Mouse (Mus musculus): ENCODE data around the gene Ergic3. TPM values are rescaled to one million over a fixed set of nuclear protein-coding genes. Genes with fewer than 3 reads are reported as not detected.

Gene Ergic3
- 100 to 1,000 TPM; 271 to 274 TPM for total RNA-seq (2021)

DNA sequence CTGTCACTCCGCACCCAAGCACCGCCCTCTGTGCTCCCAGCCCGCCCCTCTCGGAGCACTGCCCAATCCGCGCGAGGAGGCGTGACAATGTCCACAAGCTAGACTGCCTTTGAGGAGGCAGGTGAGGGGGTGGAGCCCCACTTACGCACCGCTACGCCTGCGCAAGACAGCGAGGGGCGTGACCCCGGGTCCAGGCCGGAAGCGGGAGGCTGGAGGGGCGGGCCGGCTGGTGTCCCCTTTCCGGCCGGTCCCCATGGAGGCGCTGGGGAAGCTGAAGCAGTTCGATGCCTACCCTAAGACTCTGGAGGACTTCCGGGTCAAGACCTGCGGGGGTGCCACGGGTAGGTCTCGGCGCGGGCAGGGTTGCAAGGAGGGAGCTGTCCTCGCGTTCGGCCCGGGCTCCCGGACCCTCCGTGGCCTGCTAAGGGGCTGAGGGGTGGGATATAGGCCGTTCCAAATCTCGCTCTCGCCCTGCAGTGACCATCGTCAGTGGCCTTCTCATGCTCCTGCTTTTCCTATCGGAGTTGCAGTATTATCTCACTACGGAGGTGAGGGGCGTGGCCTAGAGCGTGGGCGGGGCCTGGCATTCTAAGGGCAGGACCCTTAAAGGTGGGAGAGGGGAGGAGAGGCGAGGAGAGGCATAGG is at the start of gene Ergic3, which contains the start of gene 6430550D23Rik:
Gene Ergic3 (plus strand): TSS at position 158 of the 645 bp plus-strand sequence.
Gene 6430550D23Rik (minus strand): TSS at position 90 of the 645 bp plus-strand sequence.
- intact Hi-C loops (cut with DNase I) = no loop called here
- DNase-seq = peak; percentile 98

GRCm38 (mm10) chr2:155959981-155960380 is 47.9 kb upstream of the Ergic3 start:
- intact Hi-C loops (cut with DNase I) = loop anchor here (10.0 kb wide), 1 partner anchor 175 kb away; no protein-coding TSS in a partner anchor
- DNase-seq = no peak

DNA sequence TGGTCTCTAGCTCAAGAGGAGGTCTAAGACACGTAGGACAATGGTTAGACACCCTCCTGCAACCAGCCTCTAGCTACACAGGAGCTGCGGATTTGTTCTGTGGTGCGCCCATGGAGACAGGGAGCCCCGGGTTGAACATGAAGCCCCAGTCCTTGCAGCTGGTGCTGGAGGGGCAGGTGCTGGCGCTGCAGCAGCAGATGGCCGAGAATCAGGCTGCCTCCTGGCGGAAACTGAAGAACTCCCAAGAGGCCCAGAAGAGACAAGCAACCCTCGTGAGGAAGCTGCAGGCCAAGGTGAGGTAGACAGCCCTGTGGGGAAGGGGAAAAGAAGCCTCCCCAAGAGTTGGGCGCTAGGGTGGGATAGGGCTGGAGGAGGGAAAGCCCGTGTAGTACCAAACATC is 46.0 kb upstream of the Ergic3 start:
- intact Hi-C loops (cut with DNase I) = loop anchor here (10.0 kb wide), 1 partner anchor 173 kb away; no protein-coding TSS in a partner anchor

DNA sequence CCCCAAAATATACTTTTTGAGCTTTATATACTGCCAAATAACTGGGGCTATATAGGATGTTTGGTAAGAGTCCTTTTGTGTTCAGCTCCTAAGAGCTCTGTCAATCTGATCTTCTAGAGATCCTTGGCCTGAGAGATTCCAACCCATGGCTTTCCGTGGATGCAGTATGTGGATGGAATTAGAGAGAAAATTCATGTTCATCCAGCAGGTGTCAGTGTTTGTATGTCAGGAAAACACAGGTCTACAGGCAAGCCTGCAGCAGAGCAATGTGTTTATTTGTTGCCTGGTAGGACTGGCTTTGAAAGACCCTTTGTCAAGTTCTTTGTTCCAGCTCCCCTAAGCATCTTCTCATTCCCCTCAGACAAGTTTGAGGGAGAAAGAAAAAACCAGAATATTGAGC is 44.9 kb upstream of the Ergic3 start:
- intact Hi-C loops (cut with DNase I) = loop anchor here (10.0 kb wide), 1 partner anchor 172 kb away; no protein-coding TSS in a partner anchor
- DNase-seq = no peak

More for the DNA sequence above, 46.0 kb upstream of the Ergic3 start:
- peak; percentile 45 for DNase-seq

GRCm38 (mm10) chr2:155973348-155973747 is 34.5 kb upstream of the Ergic3 start:
- no peak for DNase-seq
- intact Hi-C loops (cut with DNase I) = loop anchor here (10.0 kb wide), 1 partner anchor 191 kb away; no protein-coding TSS in a partner anchor

- intact Hi-C loops (cut with DNase I) = loop anchor here (10.0 kb wide), 1 partner anchor 191 kb away; no protein-coding TSS in a partner anchor
- DNase-seq = no peak
Observed at GRCm38 (mm10) chr2:155974087-155974731, 33.6 kb upstream of the Ergic3 start.

DNA sequence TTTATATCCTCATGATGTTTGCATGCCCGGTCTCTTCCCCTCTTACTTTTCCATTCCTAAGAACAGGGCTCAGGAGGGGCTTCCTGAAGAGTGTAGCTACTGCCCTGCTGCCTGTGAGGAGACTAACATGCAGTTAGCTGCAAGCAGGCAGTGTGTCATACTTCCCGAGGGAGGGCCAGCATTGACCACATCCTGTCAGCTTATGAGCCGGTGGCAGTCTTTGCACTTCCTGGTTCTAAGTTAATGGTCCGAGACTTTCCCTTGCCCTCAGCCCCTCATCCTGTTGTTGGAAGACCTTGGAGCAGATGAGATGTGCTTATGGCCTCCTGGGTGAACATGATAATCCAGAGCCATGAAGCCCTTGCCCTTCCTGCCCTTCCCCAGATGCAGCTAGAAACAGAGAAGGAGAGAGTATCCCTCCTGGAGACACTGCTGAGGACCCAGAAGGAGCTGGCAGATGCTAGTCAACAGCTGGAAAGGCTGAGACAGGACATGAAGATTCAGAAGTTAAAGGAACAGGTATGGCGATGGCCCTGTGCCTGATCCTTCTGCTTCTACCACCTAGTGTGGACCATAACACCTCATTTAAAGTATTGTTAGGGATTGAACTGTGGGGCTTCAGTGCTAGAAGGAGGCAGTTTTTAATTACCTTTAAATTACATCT is 28.4 kb upstream of the Ergic3 start:
- no peak for DNase-seq

DNA sequence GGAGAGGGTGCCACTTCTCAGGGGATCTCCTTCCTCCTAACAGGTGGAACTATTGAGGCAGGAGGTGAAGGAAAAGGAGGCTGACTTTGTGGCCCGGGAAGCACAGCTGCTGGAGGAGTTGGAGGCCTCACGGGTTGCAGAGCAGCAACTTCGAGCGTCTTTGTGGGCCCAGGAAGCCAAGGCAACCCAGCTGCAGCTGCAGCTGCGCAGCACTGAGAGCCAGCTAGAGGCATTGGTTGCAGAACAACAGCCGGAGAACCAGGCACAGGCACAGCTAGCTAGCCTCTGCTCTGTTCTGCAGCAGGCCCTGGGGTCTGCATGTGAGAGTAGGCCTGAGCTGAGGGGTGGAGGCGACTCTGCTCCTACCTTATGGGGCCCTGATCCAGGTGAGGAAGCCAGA is 22.1 kb upstream of the Ergic3 start:
- intact Hi-C loops (cut with DNase I) = no loop called here

More for the DNA sequence above, 28.4 kb upstream of the Ergic3 start:
- intact Hi-C loops (cut with DNase I) = loop anchor here (10.0 kb wide), 1 partner anchor 185 kb away; no protein-coding TSS in a partner anchor

DNA sequence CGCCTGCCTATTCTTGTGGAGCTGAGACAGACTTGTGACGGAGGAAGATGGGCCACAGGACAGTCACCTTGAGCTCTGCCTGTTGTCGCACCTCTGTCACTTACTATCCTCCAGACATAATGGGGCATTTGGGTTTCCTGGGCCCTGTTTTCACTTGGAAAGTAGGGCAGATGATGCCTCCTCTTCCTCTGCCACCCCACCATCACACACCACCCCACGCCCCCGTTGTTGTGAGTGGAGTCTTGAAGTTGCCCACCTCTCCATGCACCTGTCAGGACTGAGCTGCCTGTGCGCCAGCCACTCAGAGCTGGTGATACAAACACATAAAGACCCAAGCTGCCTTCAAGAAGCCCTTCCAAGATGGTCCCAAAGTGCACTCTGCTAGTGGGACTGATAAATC is 20.7 kb upstream of the Ergic3 start:
- intact Hi-C loops (cut with DNase I) = no loop called here
- DNase-seq = no peak

More for the DNA sequence above, 22.1 kb upstream of the Ergic3 start:
- DNase-seq = no peak

DNA sequence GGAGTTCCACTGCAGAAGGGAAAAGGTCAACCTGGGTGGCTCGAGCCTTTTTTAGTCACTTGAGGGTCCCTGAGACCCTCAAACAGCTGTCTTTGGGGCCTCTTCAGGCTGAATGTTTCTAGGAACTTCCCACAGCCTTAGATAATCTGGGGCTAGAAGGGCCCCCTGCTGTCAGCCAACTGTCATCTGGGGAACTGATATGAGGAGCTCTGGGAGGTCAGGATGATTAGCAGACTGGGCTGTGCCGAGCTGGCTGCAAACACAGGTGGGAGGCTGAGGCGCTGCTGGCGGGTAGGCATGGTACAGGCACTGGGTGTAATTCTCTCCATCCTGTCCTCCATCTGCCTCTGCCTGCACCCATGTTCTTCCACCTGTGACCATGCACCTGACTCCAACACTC is 18.8 kb upstream of the Ergic3 start:
- intact Hi-C loops (cut with DNase I) = no loop called here
- DNase-seq = peak; percentile 39

GRCm38 (mm10) chr2:155991151-155991550 is 16.7 kb upstream of the Ergic3 start:
- intact Hi-C loops (cut with DNase I) = no loop called here
- peak; percentile 64 for DNase-seq

DNA sequence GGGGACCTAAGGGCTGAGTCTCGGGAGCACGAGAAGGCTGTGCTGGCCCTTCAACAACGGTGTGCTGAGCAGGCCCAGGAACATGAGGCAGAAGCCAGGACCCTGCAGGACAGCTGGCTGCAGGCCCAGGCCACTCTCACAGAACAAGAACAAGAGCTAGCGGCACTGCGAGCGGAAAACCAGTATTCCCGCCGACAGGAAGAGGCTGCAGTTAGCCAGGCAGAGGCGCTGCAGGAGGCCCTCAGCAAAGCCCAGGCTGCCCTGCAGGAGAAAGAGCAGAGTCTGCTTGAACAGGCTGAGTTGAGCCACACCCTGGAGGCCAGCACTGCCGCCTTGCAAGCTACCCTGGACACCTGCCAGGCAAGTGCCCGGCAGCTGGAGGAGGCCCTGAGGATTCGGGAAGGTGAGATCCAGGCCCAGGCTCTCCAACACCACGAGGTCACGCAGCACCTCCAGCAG is 16.0 kb upstream of the Ergic3 start:
- DNase-seq = peak; percentile 96
- intact Hi-C loops (cut with DNase I) = no loop called here

GRCm38 (mm10) chr2:156005393-156005792 is 2.5 kb upstream of the Ergic3 start:
- peak; percentile 17 for DNase-seq
- intact Hi-C loops (cut with DNase I) = no loop called here

DNA sequence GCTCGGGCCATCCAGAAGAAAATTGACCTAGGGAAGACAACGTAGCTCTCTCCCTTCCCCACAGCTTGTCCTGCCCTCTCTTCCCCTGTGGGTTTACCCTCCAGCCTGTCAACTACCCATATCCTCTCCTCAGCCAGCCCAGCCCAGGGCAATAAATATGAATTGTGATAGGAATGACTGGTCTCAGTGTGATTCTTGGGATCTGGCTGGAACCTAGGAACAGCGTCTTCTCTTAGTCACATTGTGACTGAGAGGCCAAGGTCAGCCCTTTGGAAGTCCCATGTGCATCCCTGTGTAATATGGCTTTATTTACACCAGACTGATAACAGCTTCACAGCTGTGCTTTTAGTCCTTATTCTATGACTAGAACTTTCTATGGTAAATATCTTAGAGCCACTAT is 10.3 kb downstream of the Ergic3 start:
- intact Hi-C loops (cut with DNase I) = no loop called here
- no peak for DNase-seq

DNA sequence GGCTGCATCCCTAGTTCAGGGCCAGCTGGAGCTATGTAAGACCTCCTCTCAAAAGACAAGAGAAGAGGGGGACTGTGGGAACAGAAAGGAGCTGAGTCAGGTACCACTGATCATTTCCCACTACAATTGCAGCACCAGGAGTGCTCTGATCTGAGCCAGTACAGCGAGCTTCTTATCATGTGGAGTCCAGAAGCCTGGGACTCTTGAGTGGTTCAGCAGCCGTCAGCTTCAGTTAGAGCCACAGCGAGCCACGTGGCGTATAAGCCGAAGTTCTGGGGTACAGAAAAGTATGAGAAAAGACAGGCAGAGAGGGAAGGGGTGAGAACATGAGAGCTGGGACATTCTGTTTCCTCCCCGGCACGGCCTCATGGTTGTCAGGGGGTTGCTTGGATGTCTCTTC is 13.4 kb downstream of the Ergic3 start:
- no peak for DNase-seq
- intact Hi-C loops (cut with DNase I) = no loop called here

DNA sequence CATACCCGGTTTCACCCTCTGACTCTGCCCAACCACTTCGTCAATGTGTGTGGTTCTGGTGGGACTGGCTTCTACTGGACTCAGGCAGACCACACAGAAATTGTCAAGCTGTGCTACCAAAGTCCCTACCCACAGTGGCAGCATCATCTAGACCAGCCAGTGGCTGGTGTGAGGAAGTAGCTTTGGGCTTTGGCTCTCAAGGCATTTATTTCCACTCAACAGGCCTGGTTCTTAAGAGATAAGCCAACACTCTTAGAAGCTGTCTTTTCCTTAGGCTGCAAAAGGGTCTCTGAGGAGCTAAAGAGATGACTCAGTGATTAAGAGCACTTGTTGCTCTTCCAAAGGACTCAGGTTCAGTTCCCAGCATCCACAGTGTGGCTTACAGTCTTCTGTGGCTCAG is 13.9 kb downstream of the Ergic3 start:
- intact Hi-C loops (cut with DNase I) = no loop called here
- no peak for DNase-seq

DNA sequence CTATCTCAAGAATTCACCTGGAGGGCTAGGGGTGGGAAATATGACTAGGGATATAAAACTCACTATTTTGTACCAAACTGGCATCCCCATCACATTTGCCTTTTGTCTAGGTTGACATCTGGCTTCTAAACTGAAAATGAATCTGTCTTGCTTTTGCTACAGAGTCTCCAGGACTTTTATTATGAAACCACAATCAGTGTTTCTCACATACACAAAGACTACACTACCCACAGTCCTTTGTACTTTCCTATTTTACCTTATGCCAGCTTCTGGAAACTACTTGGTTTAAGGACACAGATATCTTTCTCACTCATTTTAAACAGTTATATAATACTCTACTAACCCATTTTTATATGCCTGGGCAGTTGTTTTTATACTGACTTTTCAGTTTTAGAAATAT is 17.6 kb downstream of the Ergic3 start:
- intact Hi-C loops (cut with DNase I) = no loop called here
- no peak for DNase-seq

DNA sequence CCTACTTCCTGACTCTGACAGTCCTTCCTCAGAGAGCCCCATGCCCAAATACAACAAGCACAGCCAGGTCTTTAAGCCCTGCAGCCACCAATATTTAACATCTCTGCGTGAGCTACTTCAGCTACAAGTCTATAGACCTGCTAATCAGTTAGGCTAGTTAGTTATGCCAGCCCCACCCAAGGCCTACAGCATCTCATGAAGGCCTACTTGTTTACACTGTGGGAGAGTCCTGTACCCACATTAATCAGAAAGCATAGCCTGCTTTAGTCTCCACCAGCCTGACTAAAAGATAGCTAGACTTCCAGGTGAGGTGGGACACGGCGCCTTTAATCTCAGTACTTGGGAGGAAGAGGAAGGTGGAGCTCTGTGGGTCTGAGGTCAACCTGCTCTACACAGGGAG is 31.5 kb downstream of the Ergic3 start:
- intact Hi-C loops (cut with DNase I) = no loop called here
- no peak for DNase-seq

DNA sequence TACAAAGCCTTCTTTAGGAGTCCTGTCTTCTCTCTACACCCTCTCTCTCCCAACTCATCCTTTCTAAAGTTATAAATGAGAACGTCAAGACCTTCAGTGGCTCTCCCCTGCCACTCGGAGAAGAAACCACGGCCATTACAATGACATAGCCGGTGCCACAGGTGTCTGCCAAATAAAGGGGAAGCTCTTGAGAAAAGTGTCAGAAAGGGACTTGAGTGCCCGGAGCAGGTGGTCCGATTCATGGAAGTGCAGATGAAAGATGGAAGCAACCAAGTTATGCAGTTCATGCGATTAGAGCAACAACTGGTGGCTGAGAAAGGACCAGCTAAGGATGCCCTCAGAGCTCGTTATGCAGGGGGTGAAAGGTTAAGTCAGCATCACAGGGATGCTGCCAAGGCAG is 35.1 kb downstream of the Ergic3 start:
- intact Hi-C loops (cut with DNase I) = no loop called here
- DNase-seq = no peak

DNA sequence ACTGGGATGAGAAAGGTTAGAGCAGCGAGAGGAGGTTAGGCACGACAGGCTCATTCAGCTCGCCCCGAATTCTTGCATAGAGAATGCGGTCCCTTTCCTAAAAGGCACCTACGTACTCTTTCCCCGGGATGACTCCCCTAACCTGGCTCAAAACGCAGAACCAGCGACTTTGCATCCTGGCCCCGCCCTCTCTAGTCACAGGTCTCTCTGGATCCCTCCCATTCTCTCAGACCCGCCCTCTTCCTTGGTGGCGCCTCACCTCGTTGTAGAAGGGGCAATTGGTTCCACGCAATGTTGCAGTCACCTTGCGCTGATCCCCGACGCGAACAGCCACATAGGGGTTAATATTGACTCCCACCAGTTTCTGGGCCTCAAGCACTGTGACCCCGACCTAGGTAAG is 40.1 kb downstream of the Ergic3 start:
- DNase-seq = no peak
- intact Hi-C loops (cut with DNase I) = no loop called here

DNA sequence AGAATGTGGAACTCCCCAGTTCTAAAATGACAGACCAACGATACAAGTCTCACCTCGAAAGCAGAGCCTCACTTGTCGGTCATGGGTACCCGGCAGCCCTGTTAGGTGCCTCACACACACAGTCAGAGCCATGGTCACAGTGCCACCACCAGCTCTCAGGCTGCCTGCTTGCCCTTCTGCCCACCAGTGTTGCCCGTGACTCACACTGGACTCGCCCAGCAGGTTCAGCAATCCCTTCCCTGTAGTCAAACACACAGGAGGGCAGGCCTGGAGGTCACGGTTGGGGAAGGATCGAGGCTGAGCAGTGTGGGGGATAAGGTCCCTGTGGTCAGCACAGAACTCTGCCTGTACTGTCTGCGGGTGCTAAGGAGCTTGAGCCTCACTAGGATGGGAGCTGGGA is 45.0 kb downstream of the Ergic3 start, which contains the start of gene Fer1l4:
Gene Fer1l4 (minus strand): TSS at position 132 of the 400 bp plus-strand sequence.
- intact Hi-C loops (cut with DNase I) = no loop called here
- DNase-seq = no peak

Measured in left cerebral cortex, postnatal 4 days (tissue).